Mouse (Mus musculus): ENCODE measurements around the gene A630001G21Rik. TPM values are rescaled to one million over a fixed set of nuclear protein-coding genes. Genes with fewer than 3 reads are reported as not detected.

A630001G21Rik gene
- polyA plus RNA-seq, 2 experiments: 1.7 to 3.1 TPM

DNA sequence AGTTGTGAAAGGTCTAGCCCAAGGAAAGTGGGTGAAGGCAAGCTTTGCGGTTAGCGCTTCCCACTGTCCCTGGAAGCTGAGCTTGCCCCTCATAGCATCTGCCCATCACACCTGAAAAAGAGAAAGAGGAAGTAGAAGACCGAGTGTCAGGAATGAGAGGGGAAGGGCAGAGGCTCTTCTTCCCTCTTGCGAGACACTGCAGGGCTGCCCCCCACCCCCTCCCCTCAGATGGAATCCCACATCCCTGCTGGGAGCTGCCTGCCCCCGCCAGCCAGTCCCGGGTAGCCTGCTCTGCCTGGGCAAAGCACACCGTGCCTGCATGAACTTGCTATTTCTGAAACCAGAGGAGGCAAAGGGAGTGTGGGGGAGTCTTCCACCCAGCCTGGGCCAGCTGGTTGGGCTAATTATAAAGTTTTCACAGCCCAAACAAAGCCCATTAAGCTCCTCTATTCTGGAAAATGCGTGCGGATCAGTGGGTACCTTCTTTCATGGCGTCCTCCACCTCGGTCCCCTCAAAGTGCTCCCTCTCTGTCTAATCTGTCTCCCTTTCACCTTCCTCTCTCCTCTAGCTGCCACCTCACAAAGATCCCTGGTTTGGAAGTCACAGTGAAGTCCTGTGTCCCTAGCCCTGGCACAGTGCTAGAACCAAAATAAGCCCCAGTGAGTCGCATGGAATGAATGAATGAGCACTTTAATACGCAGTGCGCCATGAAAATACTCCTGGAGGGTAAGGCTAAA, 20.0 kb downstream of the A630001G21Rik start:
- WGBS: 34% methylated on average over 13 of the region's 14 CpGs
- no peak overlapping the region for H3K4me3 ChIP-seq (replicated peaks; ENCODE audit: low read length)
- no peaks in the 10 kb centered on the region for H3K36me3 ChIP-seq (ENCODE audit: control insufficient read depth, insufficient read depth, low read length)
- H3K9me3 ChIP-seq (ENCODE audit: control insufficient read depth, low read length): no peaks in the 10 kb centered on the region
- H3K4me2 ChIP-seq (replicated peaks; ENCODE audit: low read depth, low read length, severe bottlenecking): 0 out of 2 replicates have a peak overlapping the region, but pooled peaks have one; percentile 14
- 0 out of 2 replicates have a peak overlapping the region, but pooled peaks have one; percentile 6 for H3K9ac ChIP-seq (ENCODE audit: low read depth, low read length, severe bottlenecking)
- ATAC-seq (ENCODE audit: low FRiP score, low read depth) (peak; percentile 62), DNase-seq (ENCODE audit: low spot score) (no peak)
- H3K27ac ChIP-seq (replicated peaks; ENCODE audit: low read depth, low read length): no peak overlapping the region
- H3K4me1 ChIP-seq (ENCODE audit: control insufficient read depth, insufficient read depth, low read length): no peaks in the 10 kb centered on the region
- TF ChIP-seq POLR2A (IDR thresholded peaks at IDR 0.05; ENCODE audit: borderline replicate concordance, extremely low read depth, insufficient read depth, insufficient read length): no peak
- H3K27me3 ChIP-seq (ENCODE audit: control insufficient read depth, insufficient read depth, low read length): no peaks in the 10 kb centered on the region

- no peak for ATAC-seq (ENCODE audit: low FRiP score, low read depth)
- H3K27ac ChIP-seq (replicated peaks; ENCODE audit: low read depth, low read length): no peak overlapping the region
- no peak for TF ChIP-seq POLR2A (IDR thresholded peaks at IDR 0.05; ENCODE audit: borderline replicate concordance, extremely low read depth, insufficient read depth, insufficient read length)
- no peaks in the 10 kb centered on the region for H3K9me3 ChIP-seq (ENCODE audit: control insufficient read depth, low read length)
- DNase-seq (ENCODE audit: low spot score): no peak
- no peaks in the 10 kb centered on the region for H3K27me3 ChIP-seq (ENCODE audit: control insufficient read depth, insufficient read depth, low read length)
- WGBS: 76% methylated on average over 6 of the region's 6 CpGs
- H3K4me1 ChIP-seq (ENCODE audit: control insufficient read depth, insufficient read depth, low read length): no peaks in the 10 kb centered on the region
- no peak overlapping the region for H3K9ac ChIP-seq (ENCODE audit: low read depth, low read length, severe bottlenecking)
- no peak overlapping the region for H3K4me3 ChIP-seq (replicated peaks; ENCODE audit: low read length)
- no peaks in the 10 kb centered on the region for H3K36me3 ChIP-seq (ENCODE audit: control insufficient read depth, insufficient read depth, low read length)
- no peak overlapping the region for H3K4me2 ChIP-seq (replicated peaks; ENCODE audit: low read depth, low read length, severe bottlenecking)
Measured at GRCm38 (mm10) chr1:85757531-85758230, 20.8 kb downstream of the A630001G21Rik start.

- 0 out of 2 replicates have a peak overlapping the region, but pooled peaks have one; percentile 19 for H3K27ac ChIP-seq (replicated peaks; ENCODE audit: low read depth, low read length)
- H3K4me1 ChIP-seq (ENCODE audit: control insufficient read depth, insufficient read depth, low read length): no peaks in the 10 kb centered on the region
- no peaks in the 10 kb centered on the region for H3K27me3 ChIP-seq (ENCODE audit: control insufficient read depth, insufficient read depth, low read length)
- TF ChIP-seq POLR2A (IDR thresholded peaks at IDR 0.05; ENCODE audit: borderline replicate concordance, extremely low read depth, insufficient read depth, insufficient read length): no peak
- no peaks in the 10 kb centered on the region for H3K9me3 ChIP-seq (ENCODE audit: control insufficient read depth, low read length)
- H3K4me2 ChIP-seq (replicated peaks; ENCODE audit: low read depth, low read length, severe bottlenecking): no peak overlapping the region
- DNase-seq (ENCODE audit: low spot score): no peak
- ATAC-seq (ENCODE audit: low FRiP score, low read depth): no peak; the same call in 1 of the 2 replicates
- H3K9ac ChIP-seq (ENCODE audit: low read depth, low read length, severe bottlenecking): no peak overlapping the region
- H3K4me3 ChIP-seq (replicated peaks; ENCODE audit: low read length): no peak overlapping the region
- H3K36me3 ChIP-seq (ENCODE audit: control insufficient read depth, insufficient read depth, low read length): no peaks in the 10 kb centered on the region
- WGBS: 71% methylated on average over 11 of the region's 11 CpGs
Measured at GRCm38 (mm10) chr1:85751932-85752680, 26.3 kb downstream of the A630001G21Rik start.

- ATAC-seq (ENCODE audit: low FRiP score, low read depth) (peak; percentile 23; the same call in 1 of the 2 replicates), DNase-seq (ENCODE audit: low spot score) (no peak)
- H3K27ac ChIP-seq (replicated peaks; ENCODE audit: low read depth, low read length): 0 out of 2 replicates have a peak overlapping the region, but pooled peaks have one; percentile 19
Measured at GRCm38 (mm10) chr1:85751494-85751893, 26.9 kb downstream of the A630001G21Rik start.

DNA sequence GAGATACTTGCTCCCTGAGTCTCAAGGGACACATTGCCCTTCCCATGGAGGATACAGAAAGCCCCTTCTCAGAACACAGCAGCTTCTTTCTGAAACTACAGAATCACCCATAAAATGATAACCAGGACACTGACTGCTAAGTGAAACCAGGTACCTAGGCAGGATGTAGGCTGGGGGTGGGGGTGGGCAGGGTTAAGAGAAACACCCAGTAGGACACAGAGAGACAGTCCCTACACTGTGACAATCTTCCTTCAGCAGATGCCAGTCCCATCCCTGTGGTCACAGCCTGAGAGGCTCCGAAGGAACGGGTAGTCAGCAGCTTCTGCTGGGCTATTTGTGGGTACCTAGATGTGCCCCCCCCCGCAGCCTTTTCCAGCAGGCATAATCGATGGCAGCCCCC, 27.8 kb downstream of the A630001G21Rik start:
- WGBS: 90% methylated on average over 4 of the region's 4 CpGs
- Histone ChIP-seq H3K36me3 (ENCODE audit: control insufficient read depth, insufficient read depth, low read length) (no peaks in the 10 kb centered on the region), H3K4me1 (ENCODE audit: control insufficient read depth, insufficient read depth, low read length) (no peaks in the 10 kb centered on the region), H3K4me2 (replicated peaks; ENCODE audit: low read depth, low read length, severe bottlenecking) (no peak overlapping the region), H3K4me3 (replicated peaks; ENCODE audit: low read length) (no peak overlapping the region), H3K27me3 (ENCODE audit: control insufficient read depth, insufficient read depth, low read length) (no peaks in the 10 kb centered on the region), H3K9ac (ENCODE audit: low read depth, low read length, severe bottlenecking) (no peak overlapping the region), H3K27ac (replicated peaks; ENCODE audit: low read depth, low read length) (no peak overlapping the region), H3K9me3 (ENCODE audit: control insufficient read depth, low read length) (no peaks in the 10 kb centered on the region)
- no peak for ATAC-seq (ENCODE audit: low FRiP score, low read depth)
- no peak for DNase-seq (ENCODE audit: low spot score)
- TF ChIP-seq POLR2A (IDR thresholded peaks at IDR 0.05; ENCODE audit: borderline replicate concordance, extremely low read depth, insufficient read depth, insufficient read length): no peak

More at GRCm38 (mm10) chr1:85751494-85751893, 26.9 kb downstream of the A630001G21Rik start:
- Histone ChIP-seq H3K9ac (ENCODE audit: low read depth, low read length, severe bottlenecking) (no peak overlapping the region), H3K4me2 (replicated peaks; ENCODE audit: low read depth, low read length, severe bottlenecking) (no peak overlapping the region), H3K4me3 (replicated peaks; ENCODE audit: low read length) (no peak overlapping the region), H3K4me1 (ENCODE audit: control insufficient read depth, insufficient read depth, low read length) (no peaks in the 10 kb centered on the region), H3K27me3 (ENCODE audit: control insufficient read depth, insufficient read depth, low read length) (no peaks in the 10 kb centered on the region), H3K9me3 (ENCODE audit: control insufficient read depth, low read length) (no peaks in the 10 kb centered on the region), H3K36me3 (ENCODE audit: control insufficient read depth, insufficient read depth, low read length) (no peaks in the 10 kb centered on the region)
- 56% methylated on average over 6 of the region's 6 CpGs for WGBS
- no peak for TF ChIP-seq POLR2A (IDR thresholded peaks at IDR 0.05; ENCODE audit: borderline replicate concordance, extremely low read depth, insufficient read depth, insufficient read length)

All from limb, embryonic 14.5 days (tissue).